Mouse (Mus musculus) olfactory bulb, adult 2 months (tissue): Measurements from ENCODE around the gene Pikfyve.

Source experiments
- CTCF ChIP-seq: fragments of 200-500 bp; IDR thresholded peaks from 2 replicates; pipeline ENCODE4 v1.5.1; 2012; ENCODE audit warnings: low read depth, mild to moderate bottlenecking, low read length, moderate library complexity; ENCODE audit not compliant: insufficient read depth
- POLR2A ChIP-seq: fragments of 200-500 bp; IDR thresholded peaks from 2 replicates; pipeline ENCODE4 v1.6.1; 2012; ENCODE audit warnings: mild to moderate bottlenecking, low read depth, low read length, moderate library complexity; ENCODE audit not compliant: insufficient read depth

DNA sequence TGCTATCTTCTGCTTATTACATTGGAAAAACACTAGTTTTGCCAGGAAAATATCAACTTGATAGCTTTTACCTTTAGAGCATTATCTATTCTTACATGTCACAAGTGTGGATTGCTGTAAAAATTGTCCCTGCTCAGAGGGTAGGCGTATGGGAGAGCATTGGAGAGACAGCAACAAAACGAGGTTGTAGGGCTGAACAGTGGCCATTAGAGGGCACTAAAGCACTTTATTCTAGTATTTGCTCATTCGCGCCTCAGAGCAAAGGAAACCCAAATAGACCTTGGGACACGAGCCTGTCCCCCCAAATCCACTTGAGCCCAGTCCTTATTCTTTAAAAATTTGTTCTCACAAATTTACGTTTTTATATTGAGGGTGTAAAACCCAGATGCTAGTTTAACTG lies 96.3 kb downstream of the Pikfyve start:
- no peak for TF ChIP-seq POLR2A
- TF ChIP-seq CTCF = no peak
